Mouse (Mus musculus) ES-Bruce4 (cell line): ENCODE results near the gene Gm973.

Source experiments
- CTCF ChIP-seq: IDR thresholded peaks from one replicate; pipeline ENCODE4 v1.8.1; 2011; ENCODE audit warnings: low read depth, low read length
- EP300 ChIP-seq: IDR thresholded peaks from 2 replicates; pipeline ENCODE4 v1.6.1; 2011; ENCODE audit warnings: low read depth, low read length; ENCODE audit not compliant: insufficient read depth

- TF ChIP-seq CTCF (no peak), EP300 (no peak)
These were observed 13.7 kb upstream of the Gm973 start for GRCm38 (mm10) chr1:59502355-59502754.
